In the genomic region with DNA sequence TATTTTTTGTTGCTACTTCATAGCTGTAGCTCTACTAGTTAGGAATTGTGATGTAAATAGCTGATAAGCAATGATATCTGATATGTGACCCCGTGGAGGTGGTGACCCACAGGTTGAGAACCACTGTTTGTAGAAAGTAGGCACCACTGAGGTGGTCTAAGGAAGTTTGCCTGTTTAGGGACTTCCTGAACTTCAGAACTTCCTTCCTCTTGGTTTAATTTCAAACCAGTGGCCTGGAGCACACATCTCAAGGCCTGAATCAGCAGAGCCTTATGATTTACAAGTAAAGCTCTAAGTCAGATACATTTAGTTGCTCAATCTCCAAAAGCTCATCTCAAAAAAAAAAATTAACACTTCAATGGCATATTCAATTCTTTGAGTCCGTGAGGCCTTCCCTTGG, we compare ENCODE assay signal across 24 mouse cellular contexts.
DNase-seq lines count a peak whose midpoint lies in the region; ATAC-seq lines count a peak whose summit lies in the region.
"Had no signal": no experiment of that assay in that cellular context is flagged by ENCODE, and none has a peak within 500 bp of the region (broad histone marks: within the 10 kb centered on the region; RNA-seq: fewer than 3 reads in every experiment).

No protein-coding gene starts in this region.

- peak; percentile 45; the same call in 1 of the 2 replicates for ATAC-seq in common myeloid progenitor, adult 5-6 weeks (replicated peaks; ENCODE audit: low read depth, poor library complexity, severe bottlenecking)
- ATAC-seq in hematopoietic stem cell, adult 5-6 weeks (replicated peaks in 1 of 2; ENCODE audit: insufficient read depth in 1 of 2, low FRiP score in 2 of 2, low TSS enrichment in 1 of 2, low read depth in 1 of 2, poor library complexity in 2 of 2, severe bottlenecking in 2 of 2): peak; percentile 68 to 71
- no peak for ATAC-seq in forebrain, embryonic 16.5 days
- ATAC-seq: activated CD4-positive, CD25-positive, alpha-beta regulatory T cell, adult 4 months; CD4-positive, CD25-positive, alpha-beta regulatory T cell, adult 4 months; forebrain, embryonic 14.5 days; forebrain, postnatal 0 days; Patski had no signal

- H3K36me3 ChIP-seq in splenic B cell, adult 2 months (ENCODE audit: control insufficient read depth, insufficient read depth, low read length, poor library complexity, severe bottlenecking): no peaks in the 10 kb centered on the region
- H3K36me3 ChIP-seq in forebrain, embryonic 16.5 days (ENCODE audit: control insufficient read depth, insufficient read depth): no peaks in the 10 kb centered on the region
- H3K36me3 ChIP-seq: embryonic facial prominence, embryonic 13.5 days; embryonic facial prominence, embryonic 15.5 days; forebrain, embryonic 10.5 days; forebrain, embryonic 12.5 days; G1E had no signal

- DNase-seq in splenic B cell, adult 2 months (ENCODE audit: low read depth, low spot score): peak; percentile 4
- DNase-seq in urinary bladder, postnatal 14 days (ENCODE audit: low spot score): no peak
- DNase-seq: adrenal gland, postnatal 14 days; adrenal gland, postnatal 36 days; cerebellum, adult 11-12 months; cerebellum, adult 2 months; cerebellum, adult 9-10 months; cerebellum, postnatal 25 days; embryo, embryonic 11 days; forebrain, postnatal 0 days had no signal

- H3K4me2 ChIP-seq in forebrain, embryonic 16.5 days (ENCODE audit: low read length): no peak overlapping the region
- H3K4me2 ChIP-seq: embryonic facial prominence, embryonic 13.5 days; embryonic facial prominence, embryonic 15.5 days; forebrain, embryonic 12.5 days had no signal

- H3K27me3 ChIP-seq in splenic B cell, adult 2 months (ENCODE audit: control insufficient read depth, insufficient read depth, low read length, poor library complexity, severe bottlenecking): no peaks in the 10 kb centered on the region
- no peaks in the 10 kb centered on the region for H3K27me3 ChIP-seq in forebrain, embryonic 16.5 days (replicated peaks; ENCODE audit: control insufficient read depth, insufficient read depth, low read length)
- H3K27me3 ChIP-seq: CH12.LX had no signal

- no peak overlapping the region for H3K27ac ChIP-seq in forebrain, embryonic 16.5 days (ENCODE audit: low read length)
- H3K27ac ChIP-seq: embryonic facial prominence, embryonic 13.5 days; embryonic facial prominence, embryonic 15.5 days; forebrain, embryonic 10.5 days; forebrain, embryonic 12.5 days had no signal

- no peak overlapping the region for H3K9ac ChIP-seq in forebrain, embryonic 16.5 days (replicated peaks; ENCODE audit: low read depth, low read length)
- H3K9ac ChIP-seq: embryonic facial prominence, embryonic 13.5 days; embryonic facial prominence, embryonic 15.5 days; forebrain, embryonic 12.5 days; forebrain, postnatal 0 days had no signal

- H3K4me3 ChIP-seq in forebrain, embryonic 16.5 days (replicated peaks; ENCODE audit: low read length): no peak overlapping the region
- H3K4me3 ChIP-seq: embryonic facial prominence, embryonic 13.5 days; embryonic facial prominence, embryonic 15.5 days; erythroblast, embryonic 14.5 days; forebrain, embryonic 10.5 days; forebrain, embryonic 12.5 days had no signal

- H3K9me3 ChIP-seq in forebrain, embryonic 16.5 days (ENCODE audit: control insufficient read depth, low read length): no peaks in the 10 kb centered on the region
- H3K9me3 ChIP-seq: embryonic facial prominence, embryonic 13.5 days; embryonic facial prominence, embryonic 15.5 days; forebrain, embryonic 10.5 days; forebrain, embryonic 12.5 days; G1E had no signal

- 77% methylated on average over 2 of the region's 2 CpGs for WGBS in forebrain, embryonic 16.5 days

- no peaks in the 10 kb centered on the region for H3K4me1 ChIP-seq in forebrain, embryonic 16.5 days (replicated peaks; ENCODE audit: control insufficient read depth, insufficient read depth, low read length)
- H3K4me1 ChIP-seq: embryonic facial prominence, embryonic 13.5 days; embryonic facial prominence, embryonic 15.5 days; forebrain, embryonic 10.5 days; forebrain, embryonic 12.5 days had no signal
